Mouse (Mus musculus): ENCODE data around the gene Gck.

- TF ChIP-seq CTCF (conservative IDR thresholded peaks at IDR 0.05; ENCODE audit: low read length) (no peak), NANOG (IDR thresholded peaks at IDR 0.05; ENCODE audit: borderline replicate concordance, low read length) (no peak), POU5F1 (IDR thresholded peaks at IDR 0.05; ENCODE audit: borderline replicate concordance, low read length) (no peak)
Measured at GRCm38 (mm10) chr11:5904357-5904756, 45.5 kb downstream of the Gck start.

Data from E14TG2a.4 (cell line).